Mouse (Mus musculus): Measurements from ENCODE around the gene Rmnd5a.

DNA sequence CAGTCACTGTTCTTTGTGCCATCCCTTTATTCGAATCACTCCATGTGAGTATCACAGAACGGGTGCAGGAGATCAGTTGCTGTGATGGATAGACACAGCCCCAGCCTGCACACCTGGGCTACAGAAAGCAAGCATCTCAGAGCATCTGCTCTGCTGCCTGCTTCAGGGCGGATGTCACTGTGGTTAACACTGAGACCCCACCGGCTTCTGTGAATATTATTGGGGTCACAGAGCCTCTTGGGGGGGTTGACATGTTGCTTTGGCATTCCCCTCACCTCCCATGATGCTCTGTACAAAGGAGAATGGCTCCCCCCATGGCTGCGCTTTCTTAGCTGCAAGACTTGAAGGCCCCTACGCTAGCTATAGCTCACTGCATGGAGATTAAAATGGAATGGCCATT is 71.0 kb downstream of the Rmnd5a start:
- TF ChIP-seq POLR2A (IDR thresholded peaks at IDR 0.05; ENCODE audit: borderline replicate concordance, low read depth, low read length) (no peak), CTCF (IDR thresholded peaks at IDR 0.05; ENCODE audit: low read depth, low read length) (no peak)
